Mouse (Mus musculus) frontal cortex, postnatal 10 days (tissue): ENCODE measurements around the gene Zdhhc13.

ENCODE experiments used
- DNase-seq, 2 experiments: peaks; one replicate each; pipeline ENCODE4 v3.0.0; 2022; ENCODE audit warnings: low spot score in 2 of 2, mixed read lengths in 1 of 2

The Zdhhc13 gene

DNA sequence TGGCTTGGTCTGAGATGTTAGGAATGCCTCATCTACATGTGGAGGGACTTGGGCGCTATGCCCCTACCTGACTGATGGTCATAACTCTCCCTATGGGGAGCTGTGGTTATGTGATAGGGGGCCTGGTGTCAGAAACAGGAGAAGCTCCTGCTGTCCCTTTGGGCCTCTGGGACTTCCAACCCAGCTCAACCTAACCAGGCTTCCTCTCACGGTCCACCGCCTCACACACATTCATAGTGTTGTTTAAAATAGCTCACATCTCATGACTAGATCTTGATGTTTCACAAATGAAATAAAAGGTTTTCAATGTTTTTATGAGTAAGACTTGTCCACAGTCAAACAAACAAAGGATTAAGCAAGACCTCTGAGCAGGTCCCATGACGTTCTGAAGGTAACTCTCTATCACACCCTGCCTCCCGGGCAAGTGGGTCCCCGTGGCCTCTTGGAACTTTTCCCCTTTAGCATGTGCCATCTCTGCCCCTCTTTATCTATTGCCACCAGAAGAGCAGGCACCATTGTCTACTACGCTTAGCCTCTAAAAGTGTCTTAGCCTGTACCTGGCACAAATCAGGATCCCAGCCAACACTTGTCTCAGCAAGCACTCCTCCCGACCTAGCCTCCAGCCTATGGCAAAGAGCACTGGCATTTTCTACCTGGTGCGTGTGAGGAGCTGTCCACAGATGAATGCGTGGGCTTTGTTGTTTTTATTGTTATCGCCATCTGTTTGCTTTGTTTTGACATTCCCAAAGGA is 3.9 kb upstream of the Zdhhc13 start:
- DNase-seq = no peak

DNA sequence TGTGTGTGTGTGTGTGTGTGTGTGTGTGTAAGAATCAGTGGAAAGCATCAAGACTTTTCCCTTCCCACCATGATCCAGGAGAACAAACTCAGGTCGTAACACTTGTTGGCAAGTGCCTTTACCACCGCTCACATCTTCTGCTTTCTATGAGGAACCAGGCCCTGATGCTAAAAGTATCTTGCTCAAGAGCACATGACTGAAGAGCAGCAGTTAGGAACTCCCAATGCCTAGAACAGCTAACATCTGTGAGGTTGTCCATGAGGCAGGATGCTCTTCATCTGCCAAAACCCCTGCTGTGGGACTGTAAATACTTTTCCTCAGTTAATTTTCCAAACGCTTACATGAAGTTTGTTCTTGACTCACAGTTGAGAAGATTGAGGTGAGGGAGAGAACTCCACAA is 455 bp upstream of the Zdhhc13 start:
- DNase-seq = no peak

DNA sequence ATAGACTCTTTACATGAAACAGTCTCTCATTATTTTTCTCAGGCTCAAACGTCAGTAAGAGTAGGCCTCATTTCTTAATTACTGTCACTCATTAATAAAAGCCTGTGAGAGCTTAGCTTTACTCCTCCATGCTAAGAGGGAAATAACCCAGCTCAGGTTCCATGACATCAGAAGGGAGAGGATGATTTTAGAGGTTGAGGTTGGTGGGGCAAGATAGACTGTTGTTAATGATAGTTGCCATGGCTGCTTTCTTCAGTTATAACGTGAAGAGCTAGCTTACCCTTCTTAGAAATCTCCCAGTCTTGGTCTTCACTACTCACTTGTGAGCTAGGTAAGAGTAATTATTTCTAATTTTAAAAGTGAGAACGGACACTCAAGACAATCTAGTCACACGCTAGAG is 1.3 kb downstream of the Zdhhc13 start:
- DNase-seq = no peak

DNA sequence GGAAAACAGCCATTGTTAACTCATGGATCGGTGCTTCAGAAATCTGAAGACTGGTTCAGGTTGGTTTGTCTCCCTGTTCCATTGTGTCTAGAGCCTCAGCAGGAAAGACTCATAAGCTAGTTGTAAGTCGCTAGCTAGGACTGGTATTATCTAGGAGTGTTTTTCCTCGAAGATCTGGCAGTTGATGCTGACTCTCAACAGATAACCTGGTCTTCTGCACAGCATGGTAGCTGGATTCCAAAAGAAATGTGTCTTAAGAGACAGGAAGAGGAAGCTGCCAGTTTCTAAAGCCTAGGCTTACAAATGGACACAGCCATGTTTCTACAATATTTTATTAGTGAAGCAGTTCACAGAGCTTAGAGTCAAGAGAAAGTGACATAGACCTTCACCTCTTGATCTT is 2.6 kb downstream of the Zdhhc13 start:
- DNase-seq = no peak

DNA sequence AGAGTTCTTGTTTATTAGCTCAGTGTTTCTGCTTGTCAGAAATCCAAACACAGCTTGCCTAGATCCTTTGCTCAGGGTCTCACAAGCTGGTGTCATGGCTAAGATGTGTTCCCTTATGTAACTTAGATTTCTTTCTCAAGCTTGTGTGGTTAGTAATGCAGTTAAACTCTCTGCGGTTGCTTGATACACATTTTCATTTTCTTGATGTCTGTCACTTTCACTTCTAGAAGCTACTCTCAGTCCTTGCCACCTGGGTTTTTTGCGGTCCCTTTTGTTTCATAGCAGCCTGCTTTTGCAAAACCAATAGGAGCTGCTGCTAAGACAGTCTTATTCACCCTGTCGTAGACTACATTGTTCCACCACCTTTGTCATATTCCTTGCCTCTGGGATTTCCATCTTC is 6.3 kb downstream of the Zdhhc13 start:
- no peak for DNase-seq

DNA sequence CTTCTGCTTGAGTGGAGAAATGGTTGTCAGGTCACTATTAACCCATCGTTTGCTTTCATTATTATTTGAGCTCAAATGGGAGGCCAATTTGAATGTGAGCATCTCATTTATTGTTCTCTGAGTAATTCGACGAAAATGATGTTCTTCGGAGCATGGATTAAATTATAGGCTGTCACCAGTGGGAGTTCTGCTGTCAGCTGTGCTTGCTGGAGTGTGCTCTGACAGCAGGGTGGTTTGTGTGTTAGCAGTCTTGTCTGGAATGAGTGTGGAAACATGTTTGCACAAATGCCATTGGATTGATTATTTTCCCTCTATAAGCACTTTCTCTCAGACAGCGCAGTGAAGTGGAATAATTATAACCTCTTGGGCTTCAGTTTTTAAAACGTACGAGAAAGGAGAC is 14.6 kb downstream of the Zdhhc13 start:
- DNase-seq = no peak

DNA sequence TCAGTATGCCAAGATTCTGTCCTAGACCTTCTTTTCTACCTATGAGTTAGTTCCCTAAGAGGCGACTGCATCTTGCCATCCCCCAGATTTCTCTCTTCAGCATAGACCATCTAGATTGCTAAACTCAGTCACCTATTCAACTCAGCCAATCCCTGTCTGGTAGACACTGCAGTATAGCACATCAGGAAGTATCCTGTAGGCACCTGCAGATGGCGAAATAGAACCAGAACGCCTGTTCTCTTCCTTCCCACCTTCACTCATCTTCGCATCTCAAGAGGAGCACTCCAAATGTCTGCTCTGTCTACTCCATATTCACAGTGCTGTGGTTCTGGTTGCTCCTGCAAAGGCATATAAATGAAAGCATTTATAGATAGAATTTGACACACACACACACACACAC is 17.8 kb downstream of the Zdhhc13 start:
- no peak for DNase-seq

DNA sequence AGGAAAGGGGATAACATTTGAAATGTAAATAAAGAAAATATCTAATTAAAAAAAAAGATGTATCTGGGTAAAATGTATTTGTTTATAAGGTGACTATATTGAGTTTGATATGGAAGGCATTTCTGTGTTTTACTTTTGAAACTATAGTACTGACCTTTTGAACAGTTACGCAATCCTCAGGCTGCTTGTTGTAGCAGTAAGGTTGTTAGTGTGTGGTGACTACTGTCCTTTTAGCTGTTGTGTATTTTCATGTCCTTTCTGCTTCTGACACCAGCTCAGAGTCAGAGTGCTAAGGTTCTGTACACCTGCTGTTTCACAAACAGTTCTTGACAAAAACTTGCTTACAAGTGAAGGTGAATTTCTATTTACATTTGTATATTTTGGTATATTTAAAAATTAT is 21.8 kb downstream of the Zdhhc13 start:
- no peak for DNase-seq

DNA sequence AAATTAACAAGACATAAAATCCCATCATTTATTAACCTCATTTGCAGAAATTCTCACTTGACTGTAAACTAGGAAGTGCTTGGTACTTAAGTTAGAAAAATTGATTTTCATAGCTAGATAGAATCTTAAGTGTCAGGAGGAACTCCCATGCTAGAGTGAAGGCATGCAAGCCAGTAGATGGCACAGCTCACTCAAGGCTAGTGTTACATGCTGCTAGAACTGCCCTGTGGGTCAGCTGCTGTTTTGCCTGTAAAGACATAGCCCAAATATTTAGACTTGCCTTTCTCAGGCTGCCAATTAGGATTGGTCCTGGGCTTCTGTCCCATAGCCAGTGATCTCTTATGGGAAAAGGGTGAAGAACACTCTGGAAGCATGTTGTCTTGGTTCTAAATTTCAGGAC is 23.6 kb downstream of the Zdhhc13 start:
- DNase-seq = no peak

DNA sequence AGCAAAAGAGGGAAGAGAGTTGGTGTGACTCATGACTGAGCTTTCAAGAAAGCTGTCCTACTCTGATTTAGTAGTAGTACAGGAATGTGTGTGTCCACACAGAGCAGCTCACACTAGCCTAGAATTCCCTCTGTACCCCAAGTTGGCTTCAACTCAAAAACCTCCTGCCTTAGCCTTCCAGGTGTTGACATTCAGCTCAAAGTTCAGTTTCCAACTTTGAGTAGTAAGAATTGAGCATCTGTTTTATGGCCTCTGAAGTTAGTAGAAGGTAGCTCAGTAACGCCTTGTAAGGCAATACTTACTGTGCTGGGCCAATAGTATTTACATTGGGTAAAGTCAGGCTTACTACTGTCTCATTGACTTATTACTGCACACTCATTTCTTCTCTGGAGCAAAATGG is 24.8 kb downstream of the Zdhhc13 start:
- DNase-seq = no peak

DNA sequence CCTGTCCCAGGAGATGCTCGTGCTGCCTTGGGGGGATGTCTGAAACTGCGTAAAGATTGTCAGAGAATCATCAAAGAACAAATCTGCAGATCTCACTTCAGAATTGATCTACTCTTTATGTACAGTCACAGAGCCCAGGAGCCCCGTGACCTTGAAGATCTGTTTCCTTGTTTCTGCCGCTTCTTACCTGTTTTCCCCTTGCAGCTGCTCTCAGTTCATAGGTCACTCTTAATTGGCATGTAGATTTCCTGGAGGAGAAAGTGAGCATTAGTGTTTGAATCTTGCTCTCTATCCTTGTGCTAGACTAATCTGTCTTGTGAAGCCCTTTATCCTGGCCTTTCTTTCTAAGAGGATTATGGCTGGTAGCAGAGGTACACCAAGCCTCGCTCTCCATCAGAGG is 32.9 kb downstream of the Zdhhc13 start:
- no peak for DNase-seq

DNA sequence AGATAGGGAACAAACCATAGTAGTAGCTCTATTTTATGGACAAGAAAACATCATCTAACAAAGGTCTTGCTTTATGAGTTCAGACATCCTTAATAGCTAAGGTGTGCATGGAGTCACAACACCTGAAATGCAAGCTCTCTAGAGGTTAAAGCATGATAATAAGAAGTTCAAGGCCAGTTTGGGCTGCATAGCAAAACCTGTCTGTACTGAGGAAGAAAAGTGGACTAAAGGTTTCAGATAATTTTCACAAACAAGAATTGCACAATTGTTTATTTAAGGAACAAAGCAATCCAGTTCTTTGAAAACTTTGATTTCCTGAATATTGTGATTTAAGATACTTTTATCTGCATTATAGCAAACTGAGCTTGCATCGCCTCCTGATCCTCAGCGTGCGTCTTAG is 34.8 kb downstream of the Zdhhc13 start:
- no peak for DNase-seq

DNA sequence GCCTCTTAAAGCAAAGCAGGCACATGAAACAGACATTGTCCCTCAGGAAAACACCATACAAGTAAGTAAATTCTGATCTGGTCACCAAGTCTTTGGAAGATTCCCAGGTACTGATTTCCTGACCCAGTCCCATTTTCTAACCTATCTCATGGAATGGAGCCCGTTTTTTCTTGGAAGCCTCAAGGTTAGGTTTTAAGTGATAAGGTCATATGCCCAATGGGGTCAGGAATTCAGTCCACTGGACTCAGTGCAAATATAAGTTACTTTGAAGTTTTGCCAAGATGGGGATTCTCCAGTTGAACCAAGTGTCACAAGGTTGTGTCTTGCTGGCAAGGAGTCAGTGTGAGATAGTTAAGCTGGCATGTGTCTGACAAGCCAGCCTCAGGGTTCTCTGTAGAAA is 35.9 kb downstream of the Zdhhc13 start:
- DNase-seq = no peak

DNA sequence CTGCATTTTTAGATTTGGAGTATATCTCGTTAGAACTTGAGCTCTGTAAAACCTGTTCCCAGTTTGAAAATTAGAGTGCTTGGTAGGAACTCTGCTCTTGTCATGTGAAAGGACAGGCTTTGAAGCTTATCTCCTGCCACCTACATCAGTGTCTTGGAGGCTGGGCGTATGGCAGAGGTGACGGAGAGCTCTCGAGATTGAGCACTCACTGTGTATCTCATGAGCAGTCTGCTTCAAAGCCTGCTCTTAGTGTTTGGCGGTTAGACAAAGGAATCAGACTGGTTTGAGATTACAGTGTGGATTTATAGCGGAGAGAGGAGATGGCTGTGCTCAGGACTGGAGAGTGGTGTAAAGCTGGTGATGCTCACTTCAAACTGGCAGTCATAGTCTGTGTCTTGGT is 36.4 kb downstream of the Zdhhc13 start:
- DNase-seq = no peak

DNA sequence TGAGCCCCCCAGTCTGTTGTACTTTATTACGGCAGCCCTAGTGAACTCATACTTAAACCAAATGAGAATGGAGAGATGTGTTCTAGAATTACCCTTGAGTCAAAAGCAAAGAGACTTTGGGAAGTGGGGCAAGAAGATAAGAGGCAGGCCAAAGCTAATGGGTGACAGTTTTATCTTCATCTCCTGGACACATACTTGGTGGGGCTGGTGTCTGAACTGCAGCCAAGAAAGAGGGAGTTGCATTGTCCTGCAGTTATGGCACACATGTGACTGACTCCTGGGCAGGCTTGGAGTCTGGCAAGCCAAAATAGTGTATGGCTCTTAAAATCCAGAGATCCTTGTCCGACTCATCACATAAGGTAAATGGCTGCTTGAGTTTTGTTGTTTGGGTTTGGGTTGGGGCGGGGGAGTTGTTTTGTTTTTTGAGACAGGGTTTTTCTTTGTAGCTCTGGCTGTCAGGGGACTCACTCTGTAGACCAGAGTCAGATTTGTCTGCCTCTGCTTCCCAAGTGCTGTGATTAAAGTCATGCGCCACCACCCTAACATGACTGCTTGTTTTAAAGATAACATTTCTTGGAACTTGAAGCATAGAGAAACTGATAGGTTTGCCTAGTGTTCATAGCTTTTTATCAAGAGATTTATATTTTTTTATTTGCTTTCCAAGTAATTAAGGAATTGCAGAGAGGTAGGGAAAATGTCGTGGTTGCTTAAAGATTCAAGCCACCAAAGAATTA is 40.5 kb downstream of the Zdhhc13 start:
- DNase-seq = no peak

DNA sequence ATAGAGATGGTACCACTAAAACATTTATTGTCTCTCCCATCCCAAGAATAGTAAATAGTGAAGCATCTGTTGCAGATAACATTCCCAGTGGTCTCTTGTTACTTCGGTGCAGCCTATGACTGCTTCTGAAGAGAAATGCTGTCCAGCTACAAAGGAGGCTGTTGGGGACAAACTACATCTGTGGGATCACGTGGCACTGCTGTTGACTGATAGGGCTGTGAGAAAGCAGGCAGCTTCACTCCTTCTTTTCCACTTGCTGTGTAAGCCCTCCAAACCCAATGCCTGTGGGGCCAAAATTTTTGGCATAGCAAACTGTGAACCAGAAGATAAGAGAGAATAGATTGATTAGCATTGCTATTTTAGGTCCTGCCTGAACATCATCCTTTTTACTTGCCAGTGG is 41.6 kb downstream of the Zdhhc13 start:
- DNase-seq = no peak

DNA sequence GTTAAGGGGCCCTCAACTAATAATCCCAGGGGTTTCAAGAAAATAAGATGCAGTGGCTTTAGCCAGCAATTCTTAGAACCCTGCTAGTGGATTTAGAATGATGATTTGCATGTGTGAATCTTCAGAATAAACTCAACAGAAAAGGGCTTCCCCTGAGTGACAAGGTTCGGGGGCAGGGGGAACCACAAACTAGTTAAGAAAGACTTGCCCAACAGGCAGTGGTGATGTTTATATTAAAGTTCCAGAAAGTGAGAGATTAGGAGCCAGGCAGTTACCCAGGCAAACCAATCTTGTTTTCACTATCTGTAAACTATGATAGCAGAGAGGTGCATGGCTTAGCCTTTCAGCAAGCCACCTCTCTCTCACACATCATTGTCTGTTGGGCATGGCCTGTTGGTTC is 43.9 kb downstream of the Zdhhc13 start:
- no peak for DNase-seq

DNA sequence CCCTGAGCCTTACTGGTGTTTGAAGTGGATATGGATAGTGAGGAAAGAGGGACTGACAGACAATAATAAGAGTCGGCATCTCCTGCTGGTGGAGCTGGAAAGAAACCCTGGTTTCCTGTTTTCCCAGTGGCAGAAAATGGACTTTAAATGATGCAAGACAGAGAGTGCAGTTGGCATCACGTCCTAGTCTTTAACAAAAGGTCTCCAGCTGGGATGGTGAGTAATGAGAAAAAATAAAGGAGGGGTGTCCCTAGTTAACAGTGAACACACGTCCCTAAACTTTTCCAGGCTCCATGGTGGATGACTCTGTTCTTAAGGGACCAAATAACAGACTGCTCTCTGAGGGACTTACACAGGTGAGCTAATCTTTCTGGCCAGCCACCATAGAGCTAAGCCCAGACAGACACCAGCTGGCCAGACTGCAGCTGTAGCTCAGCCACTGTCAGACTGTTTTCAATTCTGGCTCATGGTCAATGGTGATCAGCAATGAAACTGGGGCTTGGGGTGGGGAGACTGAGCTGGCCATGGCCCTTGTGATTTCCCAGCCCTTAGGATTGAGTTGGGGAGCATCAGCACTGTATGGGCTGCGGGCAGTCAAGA is 45.7 kb downstream of the Zdhhc13 start:
- DNase-seq = no peak

DNA sequence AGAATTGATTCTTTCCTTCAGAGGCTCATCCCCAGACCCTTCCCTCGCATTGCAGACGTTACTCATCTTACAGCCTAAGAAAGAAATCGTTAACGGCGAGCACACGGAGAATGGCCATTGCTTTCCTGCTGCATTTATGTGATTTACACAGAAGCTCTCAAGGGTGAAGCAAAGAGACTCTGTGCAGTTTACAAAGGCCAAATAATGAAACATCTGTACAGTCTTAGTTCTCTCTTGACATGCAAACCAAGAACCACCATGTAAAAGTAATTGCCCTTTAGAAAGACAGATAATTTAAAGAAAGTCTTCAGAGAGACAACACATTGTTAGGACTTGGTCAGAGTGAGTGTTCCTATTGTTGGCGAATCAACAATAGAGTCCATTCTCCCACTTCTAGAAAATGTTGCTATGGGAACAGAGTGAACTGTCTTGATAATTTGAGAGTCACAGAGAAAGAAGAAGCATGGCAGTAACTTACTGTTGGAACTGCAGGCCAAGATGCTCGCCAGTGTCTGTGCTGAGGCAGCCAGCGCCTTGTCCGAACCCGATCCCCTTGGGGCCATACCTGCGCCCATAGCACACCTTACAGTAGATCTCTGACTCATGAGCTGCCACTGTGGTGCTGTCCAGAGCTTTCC is 46.3 kb downstream of the Zdhhc13 start:
- DNase-seq = no peak

DNA sequence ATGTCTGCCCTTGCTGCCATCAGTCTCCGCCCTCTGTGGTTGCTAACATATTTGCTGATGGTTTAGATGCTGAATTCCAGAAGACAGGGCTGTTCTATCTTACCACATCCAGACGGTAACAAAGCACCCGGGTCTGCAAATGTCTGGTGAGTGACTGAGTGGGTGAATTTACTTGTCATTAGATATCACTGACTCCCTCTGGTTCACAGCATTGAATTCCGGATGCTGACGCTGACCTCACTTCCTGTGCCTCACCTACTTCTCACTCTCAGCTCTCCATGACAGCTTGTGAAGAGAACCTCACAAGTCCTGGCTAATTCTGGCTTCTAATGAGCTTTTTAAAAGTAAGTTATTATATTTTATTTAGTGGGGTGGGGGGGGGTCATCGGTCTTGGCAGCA is 48.1 kb downstream of the Zdhhc13 start:
- DNase-seq = no peak

DNA sequence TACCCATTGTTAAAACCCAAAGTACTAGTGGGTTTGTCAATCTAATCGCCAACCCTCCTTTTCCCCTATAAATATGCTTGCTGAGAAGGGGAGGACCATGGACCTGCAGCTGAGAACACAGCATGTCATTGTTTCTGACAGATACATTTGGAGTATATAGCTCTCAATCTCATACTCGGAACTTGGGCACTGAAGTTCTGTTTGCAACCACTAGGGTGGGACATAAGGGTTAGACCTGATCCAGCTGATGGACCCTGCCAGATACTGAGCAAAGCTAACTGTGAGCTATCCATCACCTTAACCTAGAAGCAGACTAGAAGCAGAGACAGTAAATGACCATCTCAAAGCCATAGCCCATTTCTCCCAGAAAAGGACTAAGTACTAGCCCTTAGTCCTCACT is 49.6 kb downstream of the Zdhhc13 start:
- no peak for DNase-seq

DNA sequence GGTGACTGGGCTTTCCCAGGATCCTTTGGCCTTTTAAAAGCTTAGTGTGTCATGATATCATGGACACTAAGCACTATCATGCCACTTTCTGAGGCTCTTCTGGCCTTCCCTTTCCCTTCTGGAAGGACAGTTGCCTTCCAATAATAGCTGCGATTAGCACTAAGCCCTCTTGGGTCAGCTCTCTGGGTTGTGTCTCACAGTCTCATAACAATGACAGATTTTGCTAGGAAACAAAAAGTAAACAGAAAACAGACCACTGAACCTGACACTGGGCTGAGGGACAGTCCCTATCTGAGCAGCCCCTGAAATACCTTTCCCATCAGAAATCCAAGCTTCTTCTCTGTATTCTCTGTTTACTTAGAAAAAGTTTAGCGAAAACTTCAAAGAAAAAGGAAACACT is 51.7 kb downstream of the Zdhhc13 start:
- no peak for DNase-seq

DNA sequence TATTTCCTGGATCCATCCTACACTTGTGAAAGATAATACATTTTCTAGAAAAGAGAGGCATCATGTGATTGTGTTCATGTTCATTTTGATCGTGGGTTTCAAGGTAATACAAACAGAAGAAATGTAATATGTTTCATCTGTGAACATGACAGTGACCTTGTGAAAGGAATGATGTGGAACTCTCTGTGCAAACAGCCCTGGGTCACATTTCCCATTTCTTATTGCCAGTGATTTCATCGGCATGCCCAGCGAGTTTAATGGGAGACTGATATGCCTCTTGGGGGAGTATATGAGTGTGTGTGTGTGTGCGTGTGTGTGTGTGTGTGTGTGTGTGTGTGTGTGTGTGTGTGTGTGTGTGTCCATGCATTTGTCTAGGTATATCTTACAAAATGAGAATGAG is 52.7 kb downstream of the Zdhhc13 start:
- no peak for DNase-seq
